Mouse (Mus musculus): Measurements from ENCODE around the gene Cdh13. TPM values are rescaled to one million over a fixed set of nuclear protein-coding genes. Genes with fewer than 3 reads are reported as not detected.

Gene Cdh13
- polyA plus RNA-seq, 1 experiment, result 4.5 TPM

DNA sequence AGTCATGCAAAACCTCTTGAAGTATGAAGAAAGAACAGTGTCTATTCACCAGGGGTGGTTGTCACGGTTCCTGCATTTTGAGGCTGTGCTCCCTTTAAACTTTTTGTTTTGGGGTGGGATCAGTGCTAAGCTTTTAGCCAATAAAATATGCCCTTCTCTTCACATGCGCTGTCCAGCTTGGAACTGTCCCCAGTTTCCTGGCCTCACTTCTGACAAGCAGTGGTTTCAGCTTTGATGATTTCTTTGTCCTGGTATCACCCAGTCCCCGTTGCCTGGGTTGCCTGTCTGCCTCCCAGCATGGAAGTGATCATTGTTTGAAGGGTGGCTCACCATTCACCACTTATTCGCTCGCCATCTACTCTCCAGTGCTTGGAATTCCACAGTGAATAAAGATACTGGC, 156.3 kb downstream of the Cdh13 start:
- TF ChIP-seq CTCF (IDR thresholded peaks at IDR 0.05; ENCODE audit: control insufficient read depth, insufficient read depth, insufficient replicate concordance, low read depth, low read length) (no peak), POLR2A (IDR thresholded peaks at IDR 0.05; ENCODE audit: control insufficient read depth, low read depth, low read length) (no peak)

GRCm38 (mm10) chr8:118443361-118443760, 159.8 kb downstream of the Cdh13 start:
- no peaks in the 10 kb centered on the region for H3K27me3 ChIP-seq (ENCODE audit: control insufficient read depth, insufficient read depth, low read length)
- no peak overlapping the region for H3K27ac ChIP-seq (ENCODE audit: control insufficient read depth, insufficient read depth, low read depth, low read length)
- H3K36me3 ChIP-seq (ENCODE audit: control insufficient read depth, insufficient read depth, low read length), result no peaks in the 10 kb centered on the region
- TF ChIP-seq CTCF (IDR thresholded peaks at IDR 0.05; ENCODE audit: control insufficient read depth, insufficient read depth, insufficient replicate concordance, low read depth, low read length) (no peak), POLR2A (IDR thresholded peaks at IDR 0.05; ENCODE audit: control insufficient read depth, low read depth, low read length) (no peak)
- H3K4me1 ChIP-seq (ENCODE audit: control insufficient read depth, insufficient read depth, low read length), result no peaks in the 10 kb centered on the region
- H3K4me3 ChIP-seq (ENCODE audit: control insufficient read depth, low read depth, low read length), result no peak overlapping the region

More for the DNA sequence above, 156.3 kb downstream of the Cdh13 start:
- Histone ChIP-seq H3K4me1 (ENCODE audit: control insufficient read depth, insufficient read depth, low read length) (no peaks in the 10 kb centered on the region), H3K27me3 (ENCODE audit: control insufficient read depth, insufficient read depth, low read length) (no peaks in the 10 kb centered on the region), H3K4me3 (ENCODE audit: control insufficient read depth, low read depth, low read length) (no peak overlapping the region), H3K36me3 (ENCODE audit: control insufficient read depth, insufficient read depth, low read length) (no peaks in the 10 kb centered on the region), H3K27ac (ENCODE audit: control insufficient read depth, insufficient read depth, low read depth, low read length) (no peak overlapping the region)

- TF ChIP-seq POLR2A (IDR thresholded peaks at IDR 0.05; ENCODE audit: control insufficient read depth, low read depth, low read length), result no peak
- no peak for TF ChIP-seq CTCF (IDR thresholded peaks at IDR 0.05; ENCODE audit: control insufficient read depth, insufficient read depth, insufficient replicate concordance, low read depth, low read length)
- Histone ChIP-seq H3K4me1 (ENCODE audit: control insufficient read depth, insufficient read depth, low read length) (no peaks in the 10 kb centered on the region), H3K27me3 (ENCODE audit: control insufficient read depth, insufficient read depth, low read length) (no peaks in the 10 kb centered on the region), H3K36me3 (ENCODE audit: control insufficient read depth, insufficient read depth, low read length) (no peaks in the 10 kb centered on the region), H3K27ac (ENCODE audit: control insufficient read depth, insufficient read depth, low read depth, low read length) (no peak overlapping the region), H3K4me3 (ENCODE audit: control insufficient read depth, low read depth, low read length) (no peak overlapping the region)
Observed at GRCm38 (mm10) chr8:118444651-118445207, 161.2 kb downstream of the Cdh13 start.

GRCm38 (mm10) chr8:118446516-118446915, 163.0 kb downstream of the Cdh13 start:
- no peaks in the 10 kb centered on the region for H3K36me3 ChIP-seq (ENCODE audit: control insufficient read depth, insufficient read depth, low read length)
- no peak overlapping the region for H3K27ac ChIP-seq (ENCODE audit: control insufficient read depth, insufficient read depth, low read depth, low read length)
- no peaks in the 10 kb centered on the region for H3K4me1 ChIP-seq (ENCODE audit: control insufficient read depth, insufficient read depth, low read length)
- TF ChIP-seq CTCF (IDR thresholded peaks at IDR 0.05; ENCODE audit: control insufficient read depth, insufficient read depth, insufficient replicate concordance, low read depth, low read length) (no peak), POLR2A (IDR thresholded peaks at IDR 0.05; ENCODE audit: control insufficient read depth, low read depth, low read length) (no peak)
- H3K4me3 ChIP-seq (ENCODE audit: control insufficient read depth, low read depth, low read length), result no peak overlapping the region
- H3K27me3 ChIP-seq (ENCODE audit: control insufficient read depth, insufficient read depth, low read length), result no peaks in the 10 kb centered on the region

DNA sequence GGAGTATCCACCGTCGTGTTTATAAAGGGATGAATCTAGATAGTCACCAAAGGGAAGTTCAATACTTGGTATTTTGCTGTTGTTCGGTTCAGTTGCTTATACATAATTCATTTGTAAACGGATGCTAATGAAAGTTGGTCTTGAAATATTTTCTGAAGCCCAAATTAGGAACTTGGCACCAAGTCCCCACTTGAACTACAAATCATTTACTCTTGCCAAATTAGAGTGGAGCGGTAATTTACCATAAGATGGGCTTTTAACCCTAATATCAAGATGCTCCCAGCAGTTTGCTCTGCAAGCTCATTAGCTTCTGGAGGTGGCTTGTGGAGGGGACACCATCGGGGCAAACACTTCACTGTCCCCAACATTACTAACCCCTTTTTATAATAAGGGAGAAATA, 164.5 kb downstream of the Cdh13 start:
- H3K27me3 ChIP-seq (ENCODE audit: control insufficient read depth, insufficient read depth, low read length), result no peaks in the 10 kb centered on the region
- no peaks in the 10 kb centered on the region for H3K36me3 ChIP-seq (ENCODE audit: control insufficient read depth, insufficient read depth, low read length)
- no peaks in the 10 kb centered on the region for H3K4me1 ChIP-seq (ENCODE audit: control insufficient read depth, insufficient read depth, low read length)
- no peak overlapping the region for H3K27ac ChIP-seq (ENCODE audit: control insufficient read depth, insufficient read depth, low read depth, low read length)
- TF ChIP-seq POLR2A (IDR thresholded peaks at IDR 0.05; ENCODE audit: control insufficient read depth, low read depth, low read length) (no peak), CTCF (IDR thresholded peaks at IDR 0.05; ENCODE audit: control insufficient read depth, insufficient read depth, insufficient replicate concordance, low read depth, low read length) (no peak)
- H3K4me3 ChIP-seq (ENCODE audit: control insufficient read depth, low read depth, low read length), result no peak overlapping the region

- H3K27ac ChIP-seq (ENCODE audit: control insufficient read depth, insufficient read depth, low read depth, low read length), result no peak overlapping the region
- no peaks in the 10 kb centered on the region for H3K4me1 ChIP-seq (ENCODE audit: control insufficient read depth, insufficient read depth, low read length)
- H3K4me3 ChIP-seq (ENCODE audit: control insufficient read depth, low read depth, low read length), result no peak overlapping the region
- H3K36me3 ChIP-seq (ENCODE audit: control insufficient read depth, insufficient read depth, low read length), result no peaks in the 10 kb centered on the region
- no peak for TF ChIP-seq POLR2A (IDR thresholded peaks at IDR 0.05; ENCODE audit: control insufficient read depth, low read depth, low read length)
- no peak for TF ChIP-seq CTCF (IDR thresholded peaks at IDR 0.05; ENCODE audit: control insufficient read depth, insufficient read depth, insufficient replicate concordance, low read depth, low read length)
- no peaks in the 10 kb centered on the region for H3K27me3 ChIP-seq (ENCODE audit: control insufficient read depth, insufficient read depth, low read length)
Observed at GRCm38 (mm10) chr8:118452445-118453103, 169.0 kb downstream of the Cdh13 start.

DNA sequence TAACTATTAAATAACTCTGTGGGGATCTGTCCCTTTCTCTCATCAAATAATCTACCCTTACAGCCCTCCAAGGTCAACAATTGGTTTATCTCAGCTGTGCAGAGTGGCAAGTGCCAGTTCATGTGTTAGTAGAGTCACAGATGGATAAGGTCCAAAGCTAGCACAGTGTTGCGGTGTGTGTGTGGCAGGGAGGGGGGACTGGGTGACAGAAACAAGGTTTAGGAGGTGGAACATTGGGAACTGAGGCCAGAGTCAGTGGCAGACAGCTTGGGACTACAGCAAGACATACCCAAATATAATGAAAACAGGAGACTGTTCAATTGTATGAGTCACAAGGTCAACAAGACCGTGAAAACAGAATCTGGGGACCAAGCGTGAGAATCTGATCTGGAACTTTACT, 171.7 kb downstream of the Cdh13 start:
- Histone ChIP-seq H3K27ac (ENCODE audit: control insufficient read depth, insufficient read depth, low read depth, low read length) (no peak overlapping the region), H3K27me3 (ENCODE audit: control insufficient read depth, insufficient read depth, low read length) (no peaks in the 10 kb centered on the region), H3K4me1 (ENCODE audit: control insufficient read depth, insufficient read depth, low read length) (no peaks in the 10 kb centered on the region), H3K4me3 (ENCODE audit: control insufficient read depth, low read depth, low read length) (no peak overlapping the region), H3K36me3 (ENCODE audit: control insufficient read depth, insufficient read depth, low read length) (no peaks in the 10 kb centered on the region)
- TF ChIP-seq CTCF (IDR thresholded peaks at IDR 0.05; ENCODE audit: control insufficient read depth, insufficient read depth, insufficient replicate concordance, low read depth, low read length) (no peak), POLR2A (IDR thresholded peaks at IDR 0.05; ENCODE audit: control insufficient read depth, low read depth, low read length) (no peak)
